Mouse (Mus musculus) myocyte (in vitro differentiated cells): ENCODE results near the gene Kctd11.

Experiments used
- CEBPB ChIP-seq: IDR thresholded peaks from 2 replicates; pipeline ENCODE4 v1.6.1; 2011; ENCODE audit warnings: mild to moderate bottlenecking, moderate library complexity; ENCODE audit not compliant: poor library complexity, insufficient read depth, severe bottlenecking
- E2F4 ChIP-seq: IDR thresholded peaks from one replicate; pipeline ENCODE4 v1.6.1; 2011; ENCODE audit warnings: mild to moderate bottlenecking, control low read depth, moderate library complexity; ENCODE audit not compliant: insufficient read depth
- MAX ChIP-seq: IDR thresholded peaks from one replicate; pipeline ENCODE4 v1.6.1; 2011; ENCODE audit warnings: low read depth, mild to moderate bottlenecking, control low read depth
- MYOD1 ChIP-seq, 3 experiments: IDR thresholded peaks; one replicate each; pipeline ENCODE4 v1.6.1; 2011; ENCODE audit warnings: control low read depth in 2 of 3, low read depth in 2 of 3, mild to moderate bottlenecking in 2 of 3, moderate library complexity in 1 of 3; ENCODE audit not compliant: insufficient read length in 2 of 3, control insufficient read depth in 1 of 3
- MYOG ChIP-seq, 3 experiments: IDR thresholded peaks; one replicate each; pipeline ENCODE4 v1.6.1; 2011; ENCODE audit warnings: control low read depth in 2 of 3, low read depth in 2 of 3, mild to moderate bottlenecking in 2 of 3; ENCODE audit not compliant: insufficient read length in 2 of 3, control insufficient read depth in 1 of 3, insufficient read depth in 1 of 3
- POLR2A ChIP-seq: IDR thresholded peaks from one replicate; pipeline ENCODE4 v1.6.1; 2011; ENCODE audit warnings: low read depth, mild to moderate bottlenecking, control low read depth, moderate library complexity; ENCODE audit not compliant: insufficient read length
- POLR2AphosphoS2 ChIP-seq: IDR thresholded peaks from one replicate; pipeline ENCODE4 v1.6.1; 2011; ENCODE audit warnings: low read depth, control low read depth; ENCODE audit not compliant: insufficient read length
- REST ChIP-seq: IDR thresholded peaks from one replicate; pipeline ENCODE4 v1.6.1; 2011; ENCODE audit warnings: mild to moderate bottlenecking, control low read depth, moderate library complexity; ENCODE audit not compliant: insufficient read depth, insufficient read length
- SRF ChIP-seq: IDR thresholded peaks from one replicate; pipeline ENCODE4 v1.6.1; 2011; ENCODE audit warnings: low read depth; ENCODE audit not compliant: control insufficient read depth, insufficient read length
- TCF12 ChIP-seq: IDR thresholded peaks from one replicate; pipeline ENCODE4 v1.6.1; 2011; ENCODE audit warnings: mild to moderate bottlenecking, control low read depth; ENCODE audit not compliant: poor library complexity, insufficient read depth, severe bottlenecking
- USF1 ChIP-seq: IDR thresholded peaks from one replicate; pipeline ENCODE4 v1.6.1; 2011; ENCODE audit warnings: low read depth, mild to moderate bottlenecking, control low read depth, moderate library complexity

DNA sequence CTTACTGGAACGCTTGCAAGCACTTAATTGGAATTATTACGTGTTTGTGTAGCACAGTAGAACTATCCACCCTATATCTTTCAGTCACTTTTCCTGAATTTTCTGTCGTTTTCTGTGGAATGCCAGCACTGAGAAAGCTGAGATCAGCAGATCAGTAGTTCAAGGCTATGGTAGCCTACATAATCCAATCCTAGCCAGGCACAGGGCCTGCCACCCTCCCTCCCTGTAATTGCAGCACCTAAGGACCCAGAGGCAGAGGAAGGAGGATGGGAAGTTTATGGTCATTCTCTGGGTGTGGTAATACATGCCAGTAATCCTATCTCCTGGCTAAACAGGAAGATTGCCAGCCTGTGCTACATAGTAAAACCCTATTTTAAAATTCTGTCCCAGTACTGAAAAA, 41.6 kb upstream of the Kctd11 start:
- TF ChIP-seq POLR2A (no peak), E2F4 (no peak), MAX (no peak), SRF (no peak), USF1 (no peak), MYOG (IDR thresholded peaks at IDR 0.05; ENCODE audit: control insufficient read depth in 1 of 3, insufficient read depth in 1 of 3, insufficient read length in 2 of 3, low read depth in 2 of 3) (no peak), TCF12 (no peak), MYOD1 (IDR thresholded peaks at IDR 0.05; ENCODE audit: control insufficient read depth in 1 of 3, insufficient read length in 2 of 3, low read depth in 2 of 3) (no peak), POLR2AphosphoS2 (no peak), CEBPB (no peak), REST (no peak)
